Comparison of ENCODE assay signal across 22 mouse cellular contexts in the genomic region with DNA sequence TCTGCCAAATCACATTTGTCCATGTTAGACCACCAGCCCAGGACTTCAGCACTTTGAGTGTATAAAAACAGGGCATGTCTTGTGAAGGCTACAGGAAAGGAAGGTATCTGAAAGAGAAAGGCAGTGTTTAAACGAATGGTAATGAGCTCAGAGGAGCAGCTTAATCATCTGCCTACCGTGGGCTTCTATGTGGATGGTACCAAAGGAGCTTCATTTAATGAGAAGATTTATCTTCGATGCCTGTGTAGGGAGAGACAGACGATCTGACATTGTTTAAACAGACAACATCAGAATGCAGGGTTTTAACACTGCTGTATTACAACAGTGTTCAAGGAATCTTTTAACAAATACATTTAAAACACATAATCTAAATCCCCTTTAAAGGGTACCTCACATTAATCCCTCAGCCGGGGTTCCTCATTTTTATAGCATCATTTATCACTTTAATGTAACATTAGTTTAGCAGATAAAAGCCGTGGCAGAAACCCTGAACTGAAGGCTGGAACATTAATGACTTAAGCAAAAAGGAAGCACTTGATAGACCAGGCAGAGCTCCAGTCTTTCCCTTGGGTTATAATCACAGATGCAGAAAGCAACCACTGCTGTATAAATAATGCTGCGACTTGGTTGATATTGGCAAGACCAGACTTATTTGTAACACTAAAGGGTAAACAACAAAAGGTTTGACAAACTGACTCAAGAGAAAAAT. TPM values are rescaled to one million over a fixed set of nuclear protein-coding genes. Genes with fewer than 3 reads are reported as not detected.
A peak's percentile ranks its signal among the peaks of the same experiment; 100 is the strongest.
DNase-seq lines count a peak whose midpoint lies in the region; ATAC-seq lines count a peak whose summit lies in the region.
"Had no signal": no experiment of that assay in that cellular context is flagged by ENCODE, and none has a peak within 500 bp of the region (broad histone marks: within the 10 kb centered on the region; RNA-seq: fewer than 3 reads in every experiment).

No protein-coding gene starts in this region.

- H3K27ac ChIP-seq in kidney, embryonic 15.5 days: no peak overlapping the region
- peak overlapping the region; percentile 57; the same call in 1 of the 2 replicates for H3K27ac ChIP-seq in hindbrain, embryonic 14.5 days
- H3K27ac ChIP-seq in midbrain, embryonic 14.5 days (replicated peaks; ENCODE audit: low read depth, low read length): no peak overlapping the region
- H3K27ac ChIP-seq: intestine, embryonic 15.5 days; limb, embryonic 15.5 days had no signal

- H3K36me3 ChIP-seq in kidney, embryonic 15.5 days: no peaks in the 10 kb centered on the region
- H3K36me3 ChIP-seq in hindbrain, embryonic 14.5 days (replicated peaks; ENCODE audit: control insufficient read depth, insufficient read depth): no peaks in the 10 kb centered on the region
- no peaks in the 10 kb centered on the region for H3K36me3 ChIP-seq in midbrain, embryonic 14.5 days (ENCODE audit: control insufficient read depth, insufficient read depth, low read length)
- H3K36me3 ChIP-seq: G1E; intestine, embryonic 15.5 days; limb, embryonic 15.5 days had no signal

- H3K9ac ChIP-seq in kidney, embryonic 15.5 days: no peak overlapping the region
- no peak overlapping the region for H3K9ac ChIP-seq in hindbrain, embryonic 14.5 days
- no peak overlapping the region for H3K9ac ChIP-seq in midbrain, embryonic 14.5 days (replicated peaks; ENCODE audit: low read length)
- H3K9ac ChIP-seq: intestine, embryonic 15.5 days; limb, embryonic 15.5 days had no signal

- no peak for DNase-seq in kidney, adult 9 months
- DNase-seq in lung, postnatal 10 days: peak; percentile 2
- DNase-seq in lung, postnatal 36 days: no peak
- no peak for DNase-seq in hindbrain, embryonic 14.5 days (ENCODE audit: low spot score)
- DNase-seq in midbrain, embryonic 14.5 days: peak; percentile 31
- no peak for DNase-seq in right cerebral cortex, postnatal 10 days (ENCODE audit: low spot score in 2 of 2)
- DNase-seq: cerebellum, adult 11-12 months; gastrocnemius, postnatal 10 days; heart, postnatal 14 days; lung, postnatal 14 days; right cerebral cortex, postnatal 25 days; thymus, postnatal 4 days had no signal

- no peaks in the 10 kb centered on the region; the same call in 1 of the 2 replicates for H3K4me1 ChIP-seq in kidney, embryonic 15.5 days
- H3K4me1 ChIP-seq in hindbrain, embryonic 14.5 days (replicated peaks; ENCODE audit: control insufficient read depth, insufficient read depth, low read length): peaks cover 8% of the 10 kb centered on the region
- H3K4me1 ChIP-seq in midbrain, embryonic 14.5 days (ENCODE audit: control insufficient read depth, insufficient read depth, low read length): peaks cover 9% of the 10 kb centered on the region; the same call in 1 of the 2 replicates
- H3K4me1 ChIP-seq: intestine, embryonic 15.5 days; limb, embryonic 15.5 days had no signal

- H3K4me3 ChIP-seq in kidney, embryonic 15.5 days (replicated peaks): no peak overlapping the region
- H3K4me3 ChIP-seq in hindbrain, embryonic 14.5 days (replicated peaks; ENCODE audit: low read length): no peak overlapping the region
- H3K4me3 ChIP-seq in midbrain, embryonic 14.5 days (replicated peaks; ENCODE audit: low read depth, low read length): no peak overlapping the region
- H3K4me3 ChIP-seq: intestine, embryonic 15.5 days; left cerebral cortex, adult 2 months; limb, embryonic 15.5 days had no signal

- H3K9me3 ChIP-seq in kidney, embryonic 15.5 days (replicated peaks): no peaks in the 10 kb centered on the region
- no peaks in the 10 kb centered on the region for H3K9me3 ChIP-seq in hindbrain, embryonic 14.5 days (ENCODE audit: control insufficient read depth, low read length)
- no peaks in the 10 kb centered on the region for H3K9me3 ChIP-seq in midbrain, embryonic 14.5 days (ENCODE audit: control insufficient read depth, low read length)
- H3K9me3 ChIP-seq: G1E; intestine, embryonic 15.5 days; limb, embryonic 15.5 days had no signal

- 12% methylated on average over 7 of the region's 7 CpGs for WGBS in kidney, embryonic 15.5 days
- 19% methylated on average over 7 of the region's 7 CpGs for WGBS in hindbrain, embryonic 14.5 days
- 24% methylated on average over 7 of the region's 7 CpGs for WGBS in midbrain, embryonic 14.5 days

- H3K27me3 ChIP-seq in kidney, embryonic 15.5 days: peaks cover 11% of the 10 kb centered on the region
- H3K27me3 ChIP-seq in hindbrain, embryonic 14.5 days (ENCODE audit: control insufficient read depth, insufficient read depth, low read length): no peaks in the 10 kb centered on the region
- no peaks in the 10 kb centered on the region for H3K27me3 ChIP-seq in midbrain, embryonic 14.5 days (ENCODE audit: control insufficient read depth, insufficient read depth, low read length)
- H3K27me3 ChIP-seq: intestine, embryonic 15.5 days; limb, embryonic 15.5 days had no signal

- no peak overlapping the region for H3K4me2 ChIP-seq in kidney, embryonic 15.5 days
- H3K4me2 ChIP-seq in hindbrain, embryonic 14.5 days (replicated peaks): 0 out of 2 replicates have a peak overlapping the region, but pooled peaks have one; percentile 15
- H3K4me2 ChIP-seq in midbrain, embryonic 14.5 days (ENCODE audit: low read length): no peak overlapping the region
- H3K4me2 ChIP-seq: intestine, embryonic 15.5 days; limb, embryonic 15.5 days had no signal

- ATAC-seq in kidney, embryonic 15.5 days (replicated peaks; ENCODE audit: low FRiP score): peak; percentile 72
- peak; percentile 75; the same call in 1 of the 2 replicates for ATAC-seq in hindbrain, embryonic 14.5 days (ENCODE audit: low FRiP score)
- ATAC-seq in midbrain, embryonic 14.5 days (ENCODE audit: low FRiP score, low TSS enrichment): no peak
- ATAC-seq in megakaryocyte-erythroid progenitor cell, adult 5-6 weeks (replicated peaks; ENCODE audit: low FRiP score, low TSS enrichment, poor library complexity, severe bottlenecking): no peak
- ATAC-seq: intestine, embryonic 15.5 days had no signal

RNA-seq across cellular contexts. Expression of a gene that starts 19.8 kb away (rescaled TPM):
- polyA plus RNA-seq in kidney, embryonic 15.5 days (2015; fragmentation: Nextera tagmentation; extraction: Ambion mirVana): not detected in 2 replicates
- polyA plus RNA-seq in hindbrain, embryonic 14.5 days (2014; fragmentation: Nextera tagmentation; extraction: Ambion mirVana): 0.08 TPM in 1 of 2 replicates, not detected in the other
- polyA plus RNA-seq in midbrain, embryonic 14.5 days (2014; fragmentation: Nextera tagmentation; extraction: Ambion mirVana): 0.20 TPM in 2 replicates
- total RNA-seq in megakaryocyte-erythroid progenitor cell, adult 5-6 weeks (2014; fragmentation: Nextera tagmentation): not detected in 2 replicates
- total RNA-seq in megakaryocyte-erythroid progenitor cell, adult 5-6 weeks (2017): not detected in 2 replicates
- total RNA-seq: adrenal gland, adult 18-20 months; gastrocnemius, postnatal 10 days; heart, adult 8-10 months; heart, postnatal 14 days; layer of hippocampus, adult 18-20 months; left cerebral cortex, adult 2 months had no signal
- polyA plus RNA-seq: cortical plate, adult 2 months; G1E; intestine, embryonic 15.5 days; limb, embryonic 15.5 days had no signal

RNA-seq across cellular contexts. Expression of a gene that starts 35.2 kb away (rescaled TPM):
- polyA plus RNA-seq in kidney, embryonic 15.5 days (2015; fragmentation: Nextera tagmentation; extraction: Ambion mirVana): 11.1 and 11.2 TPM in 2 replicates
- polyA plus RNA-seq in hindbrain, embryonic 14.5 days (2014; fragmentation: Nextera tagmentation; extraction: Ambion mirVana): 14.5 and 14.9 TPM in 2 replicates
- polyA plus RNA-seq in midbrain, embryonic 14.5 days (2014; fragmentation: Nextera tagmentation; extraction: Ambion mirVana): 6.1 and 8.5 TPM in 2 replicates
- 5.0 and 6.6 TPM in 2 replicates for total RNA-seq in megakaryocyte-erythroid progenitor cell, adult 5-6 weeks (2014; fragmentation: Nextera tagmentation)
- total RNA-seq in megakaryocyte-erythroid progenitor cell, adult 5-6 weeks (2017): 5.6 and 7.9 TPM in 2 replicates

Comparison
In these comparisons a context has a peak if more than half of its experiments do, and no peak if none do; other contexts are left out.
1. DNase-seq: peak in lung, postnatal 10 days (single experiment) and midbrain, embryonic 14.5 days (single experiment); none in kidney, adult 9 months (single experiment), lung, postnatal 36 days (single experiment), hindbrain, embryonic 14.5 days (single experiment) and right cerebral cortex, postnatal 10 days (0 of 2).
2. ATAC-seq: peak in kidney, embryonic 15.5 days (single experiment) and hindbrain, embryonic 14.5 days (single experiment); none in midbrain, embryonic 14.5 days (single experiment) and megakaryocyte-erythroid progenitor cell, adult 5-6 weeks (single experiment).